Mouse (Mus musculus) liver, embryonic 14.5 days (tissue): ENCODE measurements around the gene Toporsl.

ENCODE experiments used
- CTCF ChIP-seq: IDR thresholded peaks from 2 replicates; pipeline ENCODE4 v1.5.1; 2016; ENCODE audit warnings: antibody characterized with exemption, low read depth, control low read depth
- EP300 ChIP-seq: IDR thresholded peaks from 2 replicates; pipeline ENCODE4 v1.6.1; 2016; ENCODE audit warnings: antibody characterized with exemption, low read depth

DNA sequence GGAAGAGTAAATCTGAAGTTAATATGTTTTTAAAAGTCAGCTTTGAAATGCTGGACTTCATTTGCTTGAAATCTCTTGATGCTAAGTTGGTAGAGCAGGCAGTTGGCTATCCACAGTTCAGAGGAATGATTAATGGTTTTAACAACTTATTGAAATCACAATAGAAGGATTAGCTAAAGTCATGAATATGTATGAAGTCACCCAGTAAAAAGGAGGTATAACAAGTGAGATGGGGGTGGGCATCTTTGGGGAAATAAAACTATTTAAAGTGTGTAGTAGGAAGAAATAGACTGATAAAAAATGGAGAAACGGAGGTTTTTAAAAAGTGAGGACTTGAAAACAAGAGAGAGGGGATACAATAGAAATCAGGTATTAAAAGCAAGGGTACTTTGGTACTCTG is 38.0 kb upstream of the Toporsl start:
- no peak for TF ChIP-seq EP300
- no peak for TF ChIP-seq CTCF
